Mouse (Mus musculus): ENCODE results near the gene Dnajc4.

- TF ChIP-seq EP300 (IDR thresholded peaks at IDR 0.05; ENCODE audit: insufficient read depth, low read depth, low read length): peak; percentile 27; the same call in 1 of the 2 replicates
- TF ChIP-seq CTCF (IDR thresholded peaks at IDR 0.05): peak; percentile 38
- peak; percentile 77 for TF ChIP-seq POLR2A (IDR thresholded peaks at IDR 0.05; ENCODE audit: insufficient read depth, low read depth, low read length)
Observed at GRCm38 (mm10) chr19:6941372-6942248, 50.8 kb downstream of the Dnajc4 start, which contains the start of gene Bad.
